Mouse (Mus musculus) G1E (cell line): ENCODE data around the gene Sumo2. TPM values are rescaled to one million over a fixed set of nuclear protein-coding genes. Genes with fewer than 3 reads are reported as not detected.
"Not testable (repeated sequence)": the region's sequence is repeated elsewhere in the genome, so short reads cannot be mapped to it uniquely, and the experiment has no call there.

Experiments used
- ATAC-seq: 2 replicates; pipeline ENCODE4 v1.8.0; 2016; ENCODE audit warnings: mild to moderate bottlenecking; ENCODE audit not compliant: insufficient number of reproducible peaks, poor library complexity, low FRiP score, severe bottlenecking; ENCODE audit errors: extremely low read depth
- DNase-seq: peaks from one replicate; pipeline ENCODE4 v3.0.0; 2012; ENCODE audit warnings: low spot score
- H3K27me3 ChIP-seq: 2 replicates; pipeline ENCODE4 v1.6.1; 2012; ENCODE audit warnings: mild to moderate bottlenecking, low read length, inconsistent platforms; ENCODE audit not compliant: insufficient read depth
- H3K36me3 ChIP-seq: replicated peaks from 2 replicates; pipeline ENCODE3; 2012; ENCODE audit warnings: mild to moderate bottlenecking, inconsistent platforms
- H3K4me1 ChIP-seq: 2 replicates; pipeline ENCODE4 v1.6.1; 2012; ENCODE audit warnings: low read depth, low read length, inconsistent platforms, mixed read lengths; ENCODE audit not compliant: insufficient read depth
- H3K4me3 ChIP-seq: 2 replicates; pipeline ENCODE4 v1.5.1; 2012; ENCODE audit warnings: low read depth, mild to moderate bottlenecking, inconsistent platforms, low read length, moderate library complexity, mixed read lengths
- H3K9me3 ChIP-seq: replicated peaks from 2 replicates; pipeline ENCODE4 v1.6.1; 2012; ENCODE audit warnings: inconsistent platforms
- CTCF ChIP-seq: IDR thresholded peaks from 2 replicates; pipeline ENCODE4 v1.5.1; 2012; ENCODE audit warnings: low read depth, low read length, inconsistent platforms, mixed read lengths
- GATA1 ChIP-seq: IDR thresholded peaks from 2 replicates; pipeline ENCODE4 v1.6.1; 2012; ENCODE audit warnings: borderline replicate concordance, low read length, inconsistent platforms, mixed read lengths
- GATA2 ChIP-seq: IDR thresholded peaks from 2 replicates; pipeline ENCODE4 v1.6.1; 2012; ENCODE audit warnings: low read depth, low read length, inconsistent platforms, borderline replicate concordance
- POLR2AphosphoS5 ChIP-seq: IDR thresholded peaks from 2 replicates; pipeline ENCODE4 v1.6.1; 2012; ENCODE audit warnings: low read depth, low read length, inconsistent platforms; ENCODE audit not compliant: insufficient replicate concordance
- TAL1 ChIP-seq: conservative IDR thresholded peaks from 2 replicates; pipeline ENCODE4 v1.6.1; 2012; ENCODE audit warnings: low read depth, low read length, inconsistent platforms, mixed read lengths
- polyA plus RNA-seq: library from polyadenylated mRNA; stranded (reverse); fragments of >175 nt; gene quantifications from 2 replicates; pipeline ENCODE4 v1.2.3, GENCODE M21; 2012
- total RNA-seq, 2 experiments: library from RNA; stranded (forward) in 1 of 2; stranded (reverse) in 1 of 2; fragments of 200-1000 nt in 1 of 2; fragments of >200 nt in 1 of 2; fragmentation: Nextera tagmentation in 1 of 2; gene quantifications; 2 replicates each; pipeline ENCODE4 v1.2.3; 2014 to 2017

Sumo2 gene
- total and polyA plus RNA-seq, 3 experiments = 421 to 642 (median 491) TPM

DNA sequence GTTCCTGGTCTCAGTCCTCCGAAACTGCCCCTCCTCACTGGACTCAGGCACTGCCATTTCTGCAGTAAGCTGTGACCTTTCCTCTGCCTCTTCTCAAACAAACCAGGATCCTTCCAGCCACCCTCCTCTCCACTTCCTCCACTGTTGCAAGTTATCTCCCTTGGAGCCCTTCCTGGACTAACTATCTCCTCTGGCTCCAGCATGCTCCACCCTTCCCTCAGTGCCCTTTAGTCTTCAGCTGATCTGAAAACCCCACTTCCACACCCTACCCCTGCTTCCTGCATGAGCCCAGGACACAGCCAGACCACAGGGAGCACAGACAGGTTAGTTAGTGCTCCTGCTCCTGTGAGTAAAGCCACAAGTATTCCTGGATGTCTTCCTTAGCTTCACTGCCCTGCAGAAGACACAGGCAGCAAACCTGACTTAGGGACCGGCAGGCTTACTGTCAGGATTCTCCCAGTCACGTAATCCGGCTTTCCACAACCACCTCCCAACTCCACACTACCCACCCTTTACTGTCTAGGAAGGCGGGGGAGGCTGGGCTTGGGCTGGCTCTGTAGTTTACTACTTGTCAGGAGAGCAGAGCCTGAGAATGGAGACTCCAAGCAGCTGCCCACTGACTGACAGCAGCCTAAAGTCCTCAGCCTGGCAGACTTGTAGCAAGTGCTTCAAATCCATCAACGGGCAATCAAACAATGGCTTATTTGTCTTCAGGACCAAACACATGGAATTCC lies 26.1 kb downstream of the Sumo2 start:
- H3K27me3 ChIP-seq = no peaks in the 10 kb centered on the region
- no peaks in the 10 kb centered on the region for H3K9me3 ChIP-seq
- peak overlapping the region; percentile 33; the same call in 1 of the 2 replicates for H3K4me3 ChIP-seq
- DNase-seq (no peak), ATAC-seq (no peak)
- TF ChIP-seq GATA1 = no peak
- no peak for TF ChIP-seq CTCF
- no peak for TF ChIP-seq TAL1
- TF ChIP-seq POLR2AphosphoS5 = no peak
- peaks cover 59% of the 10 kb centered on the region for H3K36me3 ChIP-seq
- H3K4me1 ChIP-seq = peaks cover 75% of the 10 kb centered on the region

DNA sequence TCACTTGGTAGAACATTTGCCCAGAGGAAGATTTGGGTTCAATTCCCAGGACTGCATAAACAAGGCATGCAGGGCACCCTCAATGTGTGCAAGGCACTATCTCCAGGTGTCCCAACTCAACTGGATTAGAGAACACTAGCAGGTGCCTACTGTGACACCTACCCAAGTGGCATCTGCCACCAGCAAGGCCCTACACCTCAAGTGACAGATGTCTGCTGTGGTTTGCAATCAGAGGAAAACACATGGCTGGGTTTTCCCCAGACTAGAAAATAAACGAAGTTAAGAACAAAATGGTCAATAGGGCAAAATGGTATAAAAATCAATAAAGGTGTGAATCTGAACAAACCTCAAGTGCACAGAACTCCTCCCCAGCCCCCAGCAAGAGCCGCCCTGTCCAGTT lies 28.0 kb downstream of the Sumo2 start:
- ATAC-seq = no peak
- H3K4me3 ChIP-seq = no peak overlapping the region
- no peaks in the 10 kb centered on the region for H3K27me3 ChIP-seq
- DNase-seq = no peak
- no peaks in the 10 kb centered on the region for H3K9me3 ChIP-seq
- peaks cover 76% of the 10 kb centered on the region for H3K36me3 ChIP-seq
- TF ChIP-seq GATA1 = no peak
- peak; percentile 59 for TF ChIP-seq TAL1
- peaks cover 85% of the 10 kb centered on the region for H3K4me1 ChIP-seq

DNA sequence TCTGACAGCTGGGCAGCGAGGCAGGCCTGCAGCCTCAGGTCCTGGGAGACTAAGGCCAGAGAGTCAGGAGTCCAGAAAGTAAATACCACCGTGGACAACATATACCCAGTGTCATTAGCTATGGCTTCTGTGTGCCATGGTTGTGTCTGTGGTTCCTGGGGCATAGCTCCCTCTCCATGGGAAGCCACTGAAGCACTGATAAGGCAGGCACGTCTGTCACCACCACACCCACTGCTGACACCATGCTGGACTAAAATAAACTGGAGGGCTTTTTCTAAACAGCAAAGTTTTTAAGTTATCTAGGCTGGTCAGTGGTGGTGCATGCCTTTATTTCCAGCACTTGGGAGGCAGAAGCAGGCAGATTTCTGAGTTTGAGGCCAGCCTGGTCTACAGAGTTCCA lies 29.5 kb downstream of the Sumo2 start:
- H3K4me1 ChIP-seq = peaks cover 73% of the 10 kb centered on the region
- TF ChIP-seq POLR2AphosphoS5 (no peak), GATA1 (no peak), GATA2 (no peak), TAL1 (no peak), CTCF (no peak)
- DNase-seq = no peak
- H3K4me3 ChIP-seq = no peak overlapping the region
- peaks cover 83% of the 10 kb centered on the region for H3K36me3 ChIP-seq
- no peaks in the 10 kb centered on the region for H3K9me3 ChIP-seq
- no peaks in the 10 kb centered on the region for H3K27me3 ChIP-seq
- no peak for ATAC-seq

DNA sequence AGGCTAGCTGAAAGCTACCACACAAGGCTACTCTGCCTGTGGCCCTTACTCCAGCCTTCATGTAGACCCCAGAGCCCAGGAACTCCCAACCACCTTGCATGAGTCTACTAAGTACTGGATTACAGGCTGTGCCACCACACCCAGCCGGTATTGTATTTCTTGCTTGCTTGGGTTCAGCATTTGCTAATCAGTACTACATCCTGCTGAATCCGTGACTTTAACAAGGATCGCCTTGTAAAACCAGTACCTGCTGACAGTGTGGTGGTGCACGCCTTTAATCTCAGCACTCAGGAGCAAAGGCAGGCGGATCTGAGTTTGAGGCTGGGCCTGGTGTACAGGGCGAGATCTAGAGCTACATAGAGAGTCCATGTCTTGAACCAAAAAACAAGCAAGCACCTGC lies 33.4 kb downstream of the Sumo2 start:
- H3K4me1 ChIP-seq = peaks cover 38% of the 10 kb centered on the region
- no peak for DNase-seq
- peaks cover 90% of the 10 kb centered on the region for H3K36me3 ChIP-seq
- no peak for ATAC-seq
- H3K4me3 ChIP-seq = no peak overlapping the region
- H3K27me3 ChIP-seq = no peaks in the 10 kb centered on the region
- H3K9me3 ChIP-seq = no peaks in the 10 kb centered on the region
- TF ChIP-seq CTCF = no peak
- no peak for TF ChIP-seq GATA2
- no peak for TF ChIP-seq TAL1
- TF ChIP-seq GATA1 = no peak
- no peak for TF ChIP-seq POLR2AphosphoS5

DNA sequence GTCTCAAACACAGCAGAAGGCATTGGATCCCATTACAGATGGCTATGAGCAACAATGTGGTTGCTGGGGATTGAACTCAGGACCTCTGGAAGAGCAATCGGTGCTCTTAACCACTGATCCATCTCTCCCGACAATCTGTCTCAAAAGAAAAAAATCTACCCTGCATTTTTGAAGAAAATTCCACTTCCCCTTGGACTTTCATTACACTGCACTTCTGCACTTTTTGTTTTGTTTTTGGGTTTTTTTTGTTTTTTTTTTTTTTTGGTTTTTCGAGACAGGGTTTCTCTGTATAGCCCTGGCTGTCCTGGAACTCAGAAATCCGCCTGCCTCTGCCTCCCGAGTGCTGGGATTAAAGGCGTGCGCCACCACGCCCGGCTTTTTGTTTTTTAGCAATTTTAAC lies 39.5 kb downstream of the Sumo2 start:
- Histone ChIP-seq H3K4me1 (peaks cover 19% of the 10 kb centered on the region), H3K36me3 (peaks cover 50% of the 10 kb centered on the region)
- not testable (repeated sequence) for H3K27me3 ChIP-seq, DNase-seq, ATAC-seq, H3K9me3 ChIP-seq, H3K4me3 ChIP-seq

DNA sequence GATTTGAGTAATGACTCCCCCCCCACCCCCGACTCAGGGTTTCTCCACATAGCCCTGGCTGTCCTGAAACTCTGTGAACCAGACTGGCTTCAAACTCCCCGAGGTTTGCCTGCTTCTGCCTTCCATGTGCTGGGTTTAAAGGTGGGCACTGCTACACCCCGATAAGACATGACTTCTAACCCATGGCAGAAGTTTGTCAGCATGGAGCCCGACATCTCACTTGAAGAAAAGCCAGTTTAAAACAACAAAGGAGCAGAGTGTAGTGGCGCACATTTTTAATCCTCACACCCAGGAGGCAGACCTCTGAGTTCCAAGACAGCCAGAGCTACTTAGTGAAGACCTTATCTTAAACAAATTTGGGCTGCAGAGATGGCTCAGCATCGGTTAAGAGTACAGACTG lies 43.7 kb downstream of the Sumo2 start:
- ATAC-seq (no peak), DNase-seq (no peak)
- TF ChIP-seq TAL1 (no peak), GATA1 (no peak), CTCF (no peak), GATA2 (no peak), POLR2AphosphoS5 (no peak)
- H3K4me3 ChIP-seq = peak overlapping the region; percentile 85; the same call in 1 of the 2 replicates
- H3K9me3 ChIP-seq = no peaks in the 10 kb centered on the region
- H3K36me3 ChIP-seq = peaks cover 45% of the 10 kb centered on the region
- H3K27me3 ChIP-seq = no peaks in the 10 kb centered on the region
- peaks cover 47% of the 10 kb centered on the region for H3K4me1 ChIP-seq
